Mouse (Mus musculus) liver, adult 2 months (tissue): ENCODE results near the gene Apbb2.

ENCODE experiments used
- CTCF ChIP-seq: fragments of 200-500 bp; IDR thresholded peaks from 2 replicates; pipeline ENCODE4 v1.5.1; 2011; ENCODE audit warnings: low read depth, low read length, control low read depth
- POLR2A ChIP-seq: fragments of 200-500 bp; IDR thresholded peaks from 2 replicates; pipeline ENCODE4 v1.6.1; 2011; ENCODE audit warnings: low read length, control low read depth; ENCODE audit not compliant: insufficient read depth; ENCODE audit errors: extremely low read depth

- TF ChIP-seq CTCF (no peak), POLR2A (no peak)
Measured at GRCm38 (mm10) chr5:66346756-66347155, 271.8 kb downstream of the Apbb2 start.
